Mouse (Mus musculus) right cerebral cortex, postnatal 10 days (tissue): ENCODE measurements at regions not wholly inside any gene's neighbourhood (a gene's known extent, or its start where the extent isn't known, plus 50 kb on each side); places are given as distances from the start of the nearest gene placed in this dataset.
A peak's percentile ranks its signal among the peaks of the same experiment; 100 is the strongest.

ENCODE experiments used
- DNase-seq, 2 experiments: peaks; one replicate each; pipeline ENCODE4 v3.0.0; 2021; ENCODE audit warnings: low spot score in 2 of 2

- DNase-seq = no peak
Measured at GRCm38 (mm10) chr3:52603244-52603704, 335.1 kb downstream of the Foxo1 start.

DNA sequence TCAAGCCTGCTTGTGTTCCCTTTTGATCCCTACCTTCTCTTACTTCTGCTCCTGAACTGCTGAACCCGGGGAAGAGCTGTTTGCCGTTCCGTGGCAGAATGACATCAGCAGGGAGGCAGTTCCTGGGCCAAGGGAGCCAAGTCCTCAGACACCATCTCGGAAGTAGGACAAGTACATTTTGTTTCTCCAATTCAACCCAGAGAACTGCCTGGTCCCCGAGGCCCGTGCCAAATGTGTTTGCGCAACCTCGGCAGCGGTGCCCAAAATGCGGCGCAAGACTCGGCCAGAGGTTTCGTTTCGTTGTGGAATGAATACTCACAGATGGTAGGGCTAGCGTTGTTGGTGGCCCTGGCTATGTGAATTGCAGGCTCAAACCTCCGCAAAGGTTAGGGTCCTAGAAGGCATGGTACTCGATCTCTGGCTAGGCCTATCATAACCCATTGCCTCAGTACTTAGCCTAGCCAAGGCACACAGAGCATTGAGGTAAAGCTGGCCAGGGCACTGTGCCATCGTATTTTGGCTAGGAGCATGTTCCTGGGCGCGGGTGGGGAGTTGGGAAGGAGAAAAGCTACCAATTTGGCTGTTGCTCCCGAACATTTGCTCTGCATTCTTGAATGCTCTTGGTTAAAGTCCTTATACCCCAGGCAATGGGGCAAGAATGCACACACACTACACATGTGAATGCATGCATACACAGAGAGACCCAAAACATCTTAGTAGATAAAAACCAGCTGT is 333.0 kb downstream of the Foxo1 start:
- peak; percentile 82 to 84 for DNase-seq

GRCm38 (mm10) chr3:52600581-52600980 is 332.4 kb downstream of the Foxo1 start:
- DNase-seq = no peak

GRCm38 (mm10) chr3:52600146-52600545 is 332.0 kb downstream of the Foxo1 start:
- DNase-seq = no peak

DNA sequence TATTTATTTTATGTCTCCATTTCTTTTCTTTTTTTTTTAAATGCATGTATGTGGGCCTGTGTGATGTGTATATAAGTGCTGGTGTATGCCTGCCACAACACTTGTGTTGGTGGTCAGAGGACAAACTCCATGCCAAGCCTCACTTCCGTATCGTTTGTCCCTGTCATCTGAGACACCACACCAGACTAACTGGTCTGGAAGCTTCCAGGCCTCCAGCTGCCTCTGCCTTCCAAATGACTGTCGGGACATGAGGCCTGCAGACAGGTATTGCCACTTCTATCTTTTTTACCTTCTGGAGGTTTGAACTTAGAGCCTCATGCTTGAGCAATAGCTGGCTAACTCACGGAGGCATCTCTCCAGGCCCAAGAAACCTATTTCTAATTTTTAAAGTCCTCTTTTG is 318.3 kb downstream of the Foxo1 start:
- no peak for DNase-seq

DNA sequence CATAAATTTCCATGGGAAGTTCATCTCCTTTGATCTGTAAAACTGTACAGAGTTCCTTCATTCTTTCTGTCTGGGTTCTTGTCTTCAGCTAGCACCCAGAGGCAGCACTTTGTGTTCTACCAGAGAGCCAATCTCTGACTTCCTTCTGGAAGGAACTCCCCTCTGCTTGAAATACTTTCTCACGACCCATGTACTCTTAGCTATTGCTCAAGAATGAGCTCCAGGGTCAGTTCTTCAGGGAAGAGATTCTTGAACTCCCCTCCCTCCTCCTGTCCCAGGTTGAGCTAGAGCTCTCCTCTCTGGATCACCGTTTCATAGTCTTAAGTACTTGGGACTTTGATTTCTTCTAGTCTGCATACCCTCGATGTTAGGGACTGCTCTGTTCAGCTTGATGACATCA is 311.8 kb downstream of the Foxo1 start:
- DNase-seq = no peak

DNA sequence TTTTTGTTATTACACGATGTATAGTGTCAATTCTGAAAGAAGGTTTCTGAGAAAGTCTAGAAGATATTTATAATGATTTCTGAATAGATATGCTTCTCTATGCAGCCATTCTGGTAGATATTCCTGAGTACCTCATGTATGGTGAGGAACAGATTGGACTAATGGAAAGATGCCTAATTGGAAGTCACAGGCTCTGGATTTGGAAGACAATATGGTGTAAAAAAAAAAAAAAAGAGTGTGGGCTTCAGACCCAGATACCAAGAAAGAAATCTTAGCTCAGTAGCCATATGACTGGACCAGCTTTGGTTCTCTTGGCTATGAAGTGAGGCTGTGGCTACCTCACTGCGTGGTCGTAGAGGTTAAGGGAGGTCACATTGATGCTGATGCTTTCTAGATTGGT is 311.0 kb downstream of the Foxo1 start:
- no peak for DNase-seq

DNA sequence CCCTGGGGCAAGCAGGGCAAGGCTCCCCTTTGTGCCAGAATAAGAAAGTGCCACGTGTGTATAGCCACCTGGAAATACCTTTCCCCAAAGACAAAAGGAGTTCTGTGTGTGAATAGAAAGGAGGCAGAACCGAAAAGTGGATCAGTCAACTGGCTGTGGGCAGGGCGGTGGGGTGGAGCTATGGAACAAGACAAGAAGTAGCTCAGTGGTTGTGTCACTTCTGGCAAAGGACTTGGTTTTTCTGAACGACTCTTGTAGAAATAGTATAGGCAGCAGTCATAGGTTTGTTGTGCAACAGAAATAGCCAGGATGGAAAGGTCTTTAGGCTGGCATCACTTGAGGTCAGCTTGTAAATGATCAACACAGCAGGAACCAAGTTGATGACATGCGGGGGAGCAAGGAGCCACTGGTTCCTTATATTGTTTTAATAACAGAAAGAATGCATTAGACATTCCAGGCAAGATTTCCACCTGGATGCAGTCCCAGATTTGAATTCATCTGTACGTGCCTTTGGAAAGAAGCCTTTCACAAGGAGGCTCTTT is 308.6 kb downstream of the Foxo1 start:
- no peak for DNase-seq

- DNase-seq = peak in 1 of 2 experiments; percentile 30
Measured at GRCm38 (mm10) chr3:52575237-52575798, 307.2 kb downstream of the Foxo1 start.

DNA sequence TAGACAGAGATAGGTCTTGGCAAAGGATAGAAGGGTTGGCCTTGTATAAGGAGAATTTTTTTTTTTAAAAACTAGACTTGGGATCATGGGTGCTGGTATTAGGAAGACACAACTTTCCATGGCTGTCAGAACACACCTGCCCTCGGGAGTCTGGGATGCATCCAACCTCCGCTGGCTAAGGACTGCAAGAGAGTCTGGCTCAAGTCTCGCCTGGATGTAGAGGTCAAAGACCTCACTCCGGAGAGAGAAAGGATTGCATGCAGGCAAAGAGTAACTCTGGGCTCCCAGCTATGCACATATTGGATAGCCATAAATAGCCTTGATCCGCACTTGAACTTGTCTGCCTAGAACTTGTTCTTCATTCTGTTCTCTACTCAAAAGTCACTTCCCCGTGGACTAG is 306.2 kb downstream of the Foxo1 start:
- DNase-seq = no peak

- peak; percentile 78 to 83 for DNase-seq
Measured at GRCm38 (mm10) chr3:52573806-52574205, 305.7 kb downstream of the Foxo1 start.

GRCm38 (mm10) chr3:52572514-52573485 is 304.7 kb downstream of the Foxo1 start:
- peak in 1 of 2 experiments; percentile 28 for DNase-seq

DNA sequence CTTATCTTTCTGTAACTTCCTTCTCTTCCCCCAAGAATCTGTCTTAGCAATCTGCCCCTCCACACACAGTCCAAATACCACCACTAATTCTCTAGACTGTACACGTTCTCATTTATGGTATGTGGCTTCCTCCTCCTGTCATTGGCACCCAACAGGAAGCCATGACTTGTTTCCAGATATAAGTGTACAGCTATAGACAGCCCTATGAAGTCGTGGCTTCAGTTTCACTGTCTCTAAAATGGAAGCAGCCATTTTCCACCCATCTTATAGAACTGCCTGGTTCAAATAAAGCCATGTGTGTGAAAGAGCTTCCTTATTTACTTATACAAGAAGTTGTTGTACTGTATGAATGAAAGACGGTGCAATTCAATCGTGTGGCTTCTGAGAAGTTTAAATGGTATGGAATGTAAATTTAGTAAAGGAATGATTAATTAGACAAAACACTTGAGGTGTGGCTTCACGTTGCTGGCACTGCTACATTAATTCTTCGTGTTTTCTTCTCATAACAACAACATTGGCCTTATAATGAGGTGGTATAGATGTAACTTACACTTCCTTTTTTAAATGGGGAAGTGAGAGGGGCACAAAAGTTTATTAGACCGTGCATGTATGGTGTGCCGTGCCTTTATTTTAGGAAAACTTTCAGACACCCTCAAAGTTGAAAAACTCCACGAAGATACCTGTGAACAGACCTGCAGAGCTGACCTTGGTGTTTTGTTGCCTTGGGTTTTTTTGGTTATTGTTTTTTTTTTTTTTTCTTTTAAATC is 299.7 kb downstream of the Foxo1 start:
- no peak for DNase-seq

DNA sequence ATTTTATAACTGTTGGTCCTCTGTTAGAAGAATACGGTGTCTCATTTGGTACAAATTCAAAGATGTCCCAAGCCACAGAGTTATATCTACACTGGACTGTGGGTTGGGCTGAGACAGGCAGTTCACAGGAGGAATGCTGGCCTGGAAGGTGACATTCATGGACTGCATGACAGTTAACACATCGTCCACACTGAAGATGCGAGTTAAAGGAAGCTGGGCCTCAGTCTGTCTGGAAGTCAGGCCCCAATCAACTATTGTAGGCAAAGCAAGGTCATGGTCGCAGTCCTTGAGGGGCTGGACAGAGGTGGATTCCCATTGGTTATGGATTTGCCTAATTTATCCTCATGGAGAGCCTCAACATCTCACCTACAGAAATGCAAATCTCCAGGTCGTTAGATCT is 295.5 kb downstream of the Foxo1 start:
- DNase-seq = no peak

GRCm38 (mm10) chr3:52562816-52563215 is 294.7 kb downstream of the Foxo1 start:
- no peak for DNase-seq

DNA sequence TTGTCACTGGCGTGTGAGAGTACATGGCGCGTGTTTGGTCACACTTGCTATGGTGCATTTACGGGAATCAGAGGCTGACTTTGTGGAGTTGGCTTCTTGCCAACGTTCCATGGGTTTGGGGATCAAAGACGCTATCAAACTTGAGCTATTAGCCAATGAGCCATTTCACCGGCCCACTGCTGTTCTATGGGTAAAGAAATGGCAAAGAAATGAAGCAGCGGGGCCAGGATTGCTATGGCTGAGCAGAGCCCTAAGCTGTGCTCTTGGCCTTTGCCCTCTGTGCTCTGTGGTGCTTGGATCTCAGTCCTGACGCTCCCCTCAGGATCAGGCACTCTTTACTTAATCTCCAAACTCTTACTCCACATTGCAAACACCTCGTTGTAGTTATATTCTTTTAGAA is 291.3 kb downstream of the Foxo1 start:
- DNase-seq = no peak

- no peak for DNase-seq
Measured at GRCm38 (mm10) chr3:52558765-52559164, 290.6 kb downstream of the Foxo1 start.

- DNase-seq = no peak
Measured at GRCm38 (mm10) chr3:52557296-52557695, 289.2 kb downstream of the Foxo1 start.

DNA sequence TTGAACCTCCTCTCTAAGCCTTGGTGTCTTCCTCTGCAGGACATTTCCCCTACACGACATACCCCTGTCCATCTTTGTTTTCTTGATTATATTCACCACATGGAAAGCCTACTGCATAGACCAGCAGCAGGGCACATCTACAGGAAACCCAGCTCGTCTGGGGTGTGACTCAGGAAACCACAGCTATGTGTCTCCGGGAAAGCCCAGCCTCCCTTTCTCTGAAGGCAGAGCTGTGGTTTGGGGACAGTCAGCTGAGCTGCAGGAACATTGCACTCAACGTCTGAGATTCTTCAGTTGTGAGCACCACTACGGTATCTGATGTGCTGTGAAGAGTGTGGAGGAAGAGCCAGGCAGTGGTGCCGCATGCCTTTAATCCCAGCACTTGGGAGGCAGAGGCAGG is 286.9 kb downstream of the Foxo1 start:
- DNase-seq = no peak

GRCm38 (mm10) chr3:52554490-52554889 is 286.4 kb downstream of the Foxo1 start:
- DNase-seq = no peak

- no peak for DNase-seq
Measured at GRCm38 (mm10) chr3:52548201-52548893, 280.2 kb downstream of the Foxo1 start.
